Mouse (Mus musculus) spleen, adult 2 months (tissue): ENCODE results near the gene 4930519G04Rik.

Experiments
- CTCF ChIP-seq: fragments of 200-500 bp; IDR thresholded peaks from 2 replicates; pipeline ENCODE4 v1.5.1; 2011; ENCODE audit warnings: mild to moderate bottlenecking, inconsistent platforms; ENCODE audit not compliant: insufficient read depth, insufficient read length, insufficient replicate concordance; ENCODE audit errors: extremely low read depth
- POLR2A ChIP-seq: fragments of 200-500 bp; IDR thresholded peaks from 2 replicates; pipeline ENCODE4 v1.6.1; 2011; ENCODE audit warnings: low read depth, low read length, inconsistent platforms

DNA sequence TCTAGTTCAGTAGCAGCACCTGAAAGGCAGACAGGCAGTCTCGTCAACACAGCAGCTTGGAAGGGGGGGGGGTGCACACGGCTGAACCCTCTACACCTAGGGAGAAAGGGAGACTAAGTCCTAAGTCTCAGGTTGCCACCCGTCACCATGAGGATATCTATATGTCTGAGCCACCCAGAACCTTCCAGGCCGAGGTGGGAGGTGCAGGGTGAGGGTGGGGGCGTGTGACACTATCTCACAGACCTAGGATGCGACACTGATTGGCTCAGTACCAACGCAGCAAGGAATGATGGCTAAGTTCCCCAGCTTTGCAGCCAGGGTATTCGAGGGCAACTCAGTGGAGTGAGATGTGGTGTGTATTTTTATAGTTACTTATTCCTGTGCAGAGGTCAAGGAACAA is 45.1 kb upstream of the 4930519G04Rik start:
- TF ChIP-seq CTCF, result no peak
- no peak for TF ChIP-seq POLR2A
